Mouse (Mus musculus) brain, embryonic 14.5 days (tissue): Measurements from ENCODE around the gene Aptx.

Experiments
- CTCF ChIP-seq: fragments of 200-500 bp; IDR thresholded peaks from 2 replicates; pipeline ENCODE4 v1.5.1; 2012; ENCODE audit warnings: inconsistent platforms, mild to moderate bottlenecking, moderate library complexity, borderline replicate concordance; ENCODE audit not compliant: insufficient read depth, insufficient read length; ENCODE audit errors: extremely low read depth
- POLR2A ChIP-seq: fragments of 200-500 bp; IDR thresholded peaks from 2 replicates; pipeline ENCODE4 v1.6.1; 2012; ENCODE audit warnings: mild to moderate bottlenecking, inconsistent platforms, borderline replicate concordance; ENCODE audit not compliant: poor library complexity, insufficient read depth, insufficient read length, severe bottlenecking; ENCODE audit errors: extremely low read depth

- TF ChIP-seq CTCF (no peak), POLR2A (no peak)
Measured at GRCm38 (mm10) chr4:40701796-40702195, 1.2 kb downstream of the Aptx start.
